Mouse (Mus musculus) kidney, adult 18-20 months (tissue): ENCODE measurements around the gene Sppl3.

Experiments
- DNase-seq: peaks from one replicate; pipeline ENCODE4 v3.0.0; 2021

Sppl3 gene

DNA sequence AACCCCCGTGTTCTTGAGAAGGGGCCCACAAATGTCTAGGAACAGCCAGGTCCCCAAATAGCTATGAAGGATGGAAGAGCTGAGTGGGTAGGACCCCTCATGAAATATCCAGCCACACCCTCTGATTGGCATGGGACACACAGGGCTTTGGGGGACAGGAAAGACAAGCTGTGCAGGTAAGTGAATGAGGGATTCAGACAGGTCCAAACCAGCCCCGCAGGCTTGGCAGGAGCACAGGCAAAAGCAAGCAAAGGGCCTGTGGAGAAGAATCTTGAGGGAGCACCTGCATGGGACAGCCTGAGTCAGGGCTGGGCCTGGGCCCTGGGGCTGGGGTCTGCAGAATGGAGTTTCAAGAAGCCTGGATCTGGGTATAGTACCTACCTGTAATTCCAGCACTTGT, 10.4 kb upstream of the Sppl3 start:
- no peak for DNase-seq

DNA sequence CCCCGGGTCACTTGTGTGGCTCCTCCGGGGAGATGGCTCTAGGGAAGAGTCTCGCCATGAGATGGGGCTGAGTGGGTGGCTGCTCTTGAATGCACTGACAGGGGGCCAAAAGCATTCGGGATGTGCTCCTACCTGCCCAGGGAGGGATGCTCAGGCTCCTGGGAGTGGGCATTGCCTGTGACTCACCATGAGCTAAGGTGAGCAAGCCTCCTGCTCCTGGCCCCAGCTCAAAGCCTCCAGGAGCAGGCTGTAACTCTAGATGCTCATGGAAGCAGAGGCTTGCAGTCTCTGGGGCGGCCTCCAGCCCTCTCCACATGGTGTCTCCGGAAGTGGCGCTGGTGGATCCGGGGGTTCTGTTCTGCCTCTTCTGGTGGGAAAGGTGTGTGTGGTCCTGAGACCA, 9.5 kb upstream of the Sppl3 start:
- no peak for DNase-seq

DNA sequence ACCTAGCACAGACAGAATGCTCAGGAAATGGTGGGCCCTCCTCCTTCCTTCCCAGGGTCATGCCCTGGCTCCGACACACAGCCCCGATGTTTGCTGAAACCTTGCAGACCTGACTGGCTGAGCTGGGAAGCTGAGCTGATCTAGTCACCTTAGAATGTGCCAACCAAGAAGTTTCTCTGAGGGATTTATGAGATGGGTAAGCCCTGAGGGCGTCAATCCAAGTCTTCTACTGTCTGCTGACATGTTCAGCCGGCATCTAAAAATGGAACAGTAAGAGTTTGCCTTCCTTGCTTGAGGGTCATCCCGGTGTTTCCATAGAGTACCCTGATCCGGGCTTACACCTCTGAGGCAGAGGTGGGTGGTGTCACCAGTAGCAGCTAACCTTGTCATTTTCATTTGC, 8.2 kb upstream of the Sppl3 start:
- no peak for DNase-seq

DNA sequence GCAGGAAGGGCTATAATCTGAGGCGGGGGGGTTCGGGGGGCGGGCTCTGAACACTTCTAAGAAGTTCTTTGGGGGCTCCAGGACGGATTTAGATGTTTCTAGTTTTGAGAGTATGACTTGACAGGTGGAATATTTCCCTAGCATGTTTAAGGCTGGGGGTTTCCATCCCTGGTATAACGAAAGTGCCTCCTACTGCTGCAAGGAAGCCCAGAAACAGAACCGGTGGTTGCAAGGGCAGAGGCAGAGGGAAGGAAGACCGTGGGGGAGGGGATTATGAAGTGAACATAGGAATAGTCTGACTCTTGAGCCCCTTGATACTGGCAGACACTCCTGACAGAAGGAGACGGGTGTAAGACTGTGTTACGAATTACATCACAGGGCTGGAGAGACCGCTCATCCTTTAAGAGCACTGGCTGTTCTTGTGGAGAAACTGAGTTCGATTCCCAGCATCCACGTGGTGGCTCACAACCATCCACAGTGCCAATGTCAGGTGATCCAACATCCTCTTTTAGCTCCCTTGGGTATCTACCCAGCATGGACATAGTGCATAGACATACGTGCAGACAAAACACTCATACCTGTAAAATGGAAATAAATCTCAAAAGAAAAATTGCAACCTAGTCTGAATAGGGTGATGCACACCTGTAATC, 7.6 kb upstream of the Sppl3 start:
- no peak for DNase-seq

DNA sequence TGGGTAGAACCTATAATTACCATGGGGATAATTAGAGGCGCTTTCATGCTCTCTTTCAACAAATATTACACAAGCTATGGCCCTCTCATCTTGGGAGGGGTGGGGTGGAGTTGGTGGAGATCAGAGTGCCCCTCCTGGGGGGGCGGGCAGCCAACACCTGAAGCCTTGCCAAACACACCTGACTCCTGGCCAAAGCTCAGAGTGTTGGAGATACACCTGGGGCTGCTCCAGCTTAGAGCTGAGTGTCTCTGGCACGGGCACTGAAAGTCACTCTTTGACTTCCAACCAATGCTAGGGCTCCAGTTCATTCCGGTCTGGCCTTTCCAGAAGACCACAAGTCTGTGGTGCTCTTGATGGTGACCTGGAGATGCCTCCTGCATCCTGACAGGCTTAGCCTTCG, 3.2 kb upstream of the Sppl3 start:
- DNase-seq = no peak

DNA sequence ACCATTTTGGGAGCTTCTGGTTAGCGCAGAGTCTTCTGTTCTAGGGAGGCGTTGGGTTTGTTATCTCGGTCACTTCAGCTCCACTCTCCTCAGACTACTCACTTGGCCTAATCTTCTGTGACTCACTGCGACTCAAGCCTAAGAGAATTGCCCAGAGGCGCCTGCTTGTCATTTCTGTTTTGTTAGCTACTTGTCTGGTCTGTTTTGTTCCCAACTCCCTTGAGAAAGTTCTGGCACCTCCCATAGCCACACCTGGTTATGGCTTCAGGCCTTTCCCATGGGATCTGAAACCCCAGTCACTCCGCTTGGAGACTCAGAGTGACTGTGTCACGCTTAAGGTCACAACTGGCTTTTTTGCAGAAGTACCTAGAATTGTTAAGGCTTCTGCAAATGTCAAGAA, 2.6 kb upstream of the Sppl3 start:
- no peak for DNase-seq

DNA sequence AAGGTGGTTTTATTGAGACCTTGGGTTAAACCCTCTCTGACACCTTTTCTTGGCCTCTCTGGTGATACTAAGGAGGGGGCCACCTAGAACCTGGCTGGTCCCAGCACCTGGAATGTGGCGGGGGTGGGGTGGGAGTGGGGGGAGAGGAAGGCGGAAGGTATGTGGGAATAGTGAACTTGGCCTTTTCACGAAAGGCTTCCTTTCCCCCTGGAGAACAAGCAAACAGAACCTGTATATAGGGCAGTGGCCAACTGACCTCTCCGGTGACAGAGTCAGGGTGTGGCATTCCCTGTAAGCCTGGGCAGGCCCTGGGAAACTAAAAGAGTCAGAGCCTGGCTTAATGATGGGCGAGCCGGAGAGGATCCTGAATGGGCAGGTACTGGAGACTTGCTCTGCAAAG, 1.8 kb upstream of the Sppl3 start:
- no peak for DNase-seq

DNA sequence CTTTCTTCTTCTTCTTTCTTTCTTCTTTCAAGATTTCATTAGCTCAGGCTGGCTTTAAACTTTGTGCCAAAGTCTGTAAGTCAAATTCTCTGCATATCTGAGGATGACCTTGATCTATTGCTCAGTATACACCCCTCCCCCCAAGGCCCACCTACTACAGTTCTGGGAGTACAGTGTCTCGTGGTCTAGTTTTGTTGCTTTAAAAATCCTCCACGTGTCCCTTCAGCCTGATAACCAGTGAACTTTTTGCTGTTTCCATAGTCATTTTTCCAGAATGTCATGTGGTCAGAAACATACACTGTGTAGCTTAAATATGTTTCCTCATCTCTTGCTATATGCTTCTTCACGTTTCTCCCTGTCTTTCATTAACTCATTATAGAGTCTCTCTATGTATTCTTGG, 976 bp upstream of the Sppl3 start:
- DNase-seq = no peak

DNA sequence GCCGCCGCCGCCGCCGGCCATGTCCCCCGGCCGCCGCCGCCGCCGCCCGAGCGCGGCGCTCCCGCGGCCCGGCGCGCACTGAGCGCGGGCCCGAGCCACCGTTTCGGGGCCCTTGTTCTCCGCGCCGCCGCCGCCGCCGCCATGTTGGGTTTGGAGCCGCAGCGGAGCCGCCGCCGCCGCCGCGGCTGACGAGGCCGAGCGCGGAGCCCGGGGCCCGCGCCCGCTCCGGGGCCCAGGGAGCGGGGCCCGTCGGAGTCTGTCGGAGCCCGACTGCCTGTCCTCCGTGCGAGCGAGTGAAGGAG, 231 bp downstream of the Sppl3 start:
- DNase-seq = no peak

DNA sequence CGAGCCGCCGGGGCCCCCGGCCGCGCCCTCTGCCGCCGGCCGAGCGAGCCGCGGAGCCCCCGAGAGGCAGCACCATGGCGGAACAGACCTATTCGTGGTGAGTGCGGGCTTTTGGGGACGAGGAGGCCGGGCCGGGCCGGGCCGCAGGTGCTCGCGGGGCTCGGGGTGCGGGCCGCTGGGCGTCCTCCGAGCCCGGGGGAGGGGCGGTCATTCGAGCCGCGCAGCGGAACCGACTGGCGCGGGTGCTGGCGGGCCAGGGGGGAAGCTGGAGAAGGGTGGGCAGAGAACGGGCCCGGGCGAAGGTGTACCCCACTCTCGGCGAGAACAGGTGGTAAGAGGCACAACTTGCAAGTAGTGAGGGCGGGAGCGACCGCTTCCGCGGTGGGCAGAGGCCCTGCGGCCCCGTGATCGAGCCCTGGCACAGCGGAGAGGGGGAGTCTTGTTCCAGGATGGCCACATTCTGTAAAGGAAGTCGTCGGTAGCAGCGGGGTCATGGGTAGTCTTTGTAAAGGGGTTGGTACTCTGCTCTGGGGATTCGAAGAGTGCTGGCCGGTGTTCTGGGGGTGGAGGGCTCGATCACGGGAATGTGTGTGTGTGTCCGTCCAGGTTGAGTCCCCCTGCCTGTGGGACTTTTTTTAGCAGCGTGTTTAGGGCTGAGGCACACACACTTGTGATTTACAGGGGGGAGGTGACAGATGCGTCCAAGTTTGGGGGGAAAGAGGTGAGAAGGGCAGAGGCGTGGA, 753 bp downstream of the Sppl3 start:
- peak; percentile 64 for DNase-seq

DNA sequence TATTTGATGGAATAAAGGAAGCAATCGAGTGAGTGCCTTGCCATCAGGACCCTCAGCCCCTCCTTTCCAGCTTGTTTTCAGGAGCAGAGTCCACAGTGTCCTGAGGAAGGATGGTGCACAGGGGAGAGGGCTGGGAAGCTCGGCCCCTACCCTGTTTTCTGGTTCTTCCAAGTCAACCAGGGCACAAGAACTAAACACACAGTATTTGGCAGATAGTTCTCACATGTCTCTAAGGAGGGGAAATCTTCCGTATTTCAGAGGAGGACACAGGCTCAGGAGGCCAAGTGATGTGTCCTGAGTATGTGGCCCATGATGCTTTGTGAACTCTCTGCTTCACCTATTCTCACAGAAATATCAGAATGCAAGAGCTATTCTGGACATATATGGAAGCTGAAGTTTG, 2.5 kb downstream of the Sppl3 start:
- no peak for DNase-seq

DNA sequence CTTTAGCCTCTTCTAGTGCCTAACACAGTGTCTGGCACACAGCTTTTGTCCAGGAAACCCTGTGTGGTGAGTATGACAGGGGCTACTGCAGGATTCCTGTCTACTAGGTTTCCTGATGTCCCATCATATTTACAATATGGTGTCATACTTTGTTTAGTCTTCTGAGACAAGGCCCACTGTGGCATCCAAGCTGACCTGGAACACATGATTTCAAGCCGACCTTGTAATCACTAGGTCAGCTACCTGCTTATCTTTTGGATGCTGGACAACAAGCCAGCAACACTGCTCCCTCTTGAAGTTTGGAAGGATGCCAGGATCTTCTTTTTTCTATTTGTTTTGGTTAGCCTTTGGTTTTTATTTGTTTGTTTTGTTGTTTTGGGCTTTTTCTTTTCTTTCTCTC, 3.6 kb downstream of the Sppl3 start:
- peak; percentile 18 for DNase-seq

DNA sequence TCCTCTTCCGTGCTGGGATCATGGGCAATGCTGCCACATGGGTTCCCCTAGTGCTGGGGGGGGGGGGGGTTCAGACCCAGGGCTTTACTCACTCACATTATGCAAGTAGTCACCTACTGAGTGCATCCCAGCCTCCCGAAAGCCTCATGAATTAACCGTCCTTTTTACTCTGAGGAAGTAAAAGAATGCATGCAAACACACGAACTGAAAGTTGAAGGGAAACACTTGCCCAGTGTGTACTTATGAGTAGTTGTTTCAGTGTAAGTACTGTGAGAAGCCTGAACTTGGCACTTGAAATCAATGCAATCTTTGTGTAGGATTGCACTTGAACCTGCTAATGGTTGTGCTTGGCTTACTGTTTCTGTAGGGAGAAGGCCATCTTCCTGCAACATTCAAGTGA, 4.2 kb downstream of the Sppl3 start:
- DNase-seq = no peak

DNA sequence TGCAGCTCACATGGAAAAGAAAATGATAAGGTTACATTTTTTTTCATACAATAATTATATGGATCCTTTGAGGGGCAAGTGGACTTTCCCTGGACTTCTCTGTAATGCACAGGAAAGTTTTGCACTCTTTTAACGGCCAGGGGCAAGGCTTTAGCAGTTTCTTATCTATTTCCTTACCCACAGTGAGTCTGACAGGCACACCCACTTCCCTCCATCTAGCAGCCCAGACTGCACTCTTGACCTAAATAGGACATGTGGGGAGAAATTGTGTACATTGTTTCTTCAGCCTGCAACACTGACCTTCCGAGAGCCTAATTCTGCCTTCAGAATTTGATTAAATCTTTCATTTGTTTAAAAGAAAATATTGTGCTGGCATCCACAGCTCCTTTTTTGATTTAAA, 7.3 kb downstream of the Sppl3 start:
- no peak for DNase-seq

DNA sequence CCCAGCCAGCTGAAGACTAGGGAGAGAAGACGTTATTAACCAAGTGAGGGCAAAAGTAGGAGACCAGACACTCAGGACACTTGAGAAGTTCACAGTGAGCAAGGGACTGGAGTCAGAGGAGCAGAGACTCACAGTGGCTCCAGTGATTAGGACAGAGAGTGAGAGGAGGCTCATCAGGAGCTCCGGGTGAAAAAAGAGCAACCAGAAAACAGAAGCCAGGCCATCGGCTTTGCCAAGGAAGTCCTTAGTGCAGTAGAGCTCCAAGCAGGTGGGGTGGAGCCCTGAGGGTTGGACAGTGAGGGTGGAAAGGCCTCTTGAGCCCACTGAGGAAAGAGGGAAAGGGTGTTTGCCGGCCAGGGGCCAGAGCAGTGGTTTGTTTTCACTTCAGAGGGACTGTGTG, 7.9 kb downstream of the Sppl3 start:
- no peak for DNase-seq

DNA sequence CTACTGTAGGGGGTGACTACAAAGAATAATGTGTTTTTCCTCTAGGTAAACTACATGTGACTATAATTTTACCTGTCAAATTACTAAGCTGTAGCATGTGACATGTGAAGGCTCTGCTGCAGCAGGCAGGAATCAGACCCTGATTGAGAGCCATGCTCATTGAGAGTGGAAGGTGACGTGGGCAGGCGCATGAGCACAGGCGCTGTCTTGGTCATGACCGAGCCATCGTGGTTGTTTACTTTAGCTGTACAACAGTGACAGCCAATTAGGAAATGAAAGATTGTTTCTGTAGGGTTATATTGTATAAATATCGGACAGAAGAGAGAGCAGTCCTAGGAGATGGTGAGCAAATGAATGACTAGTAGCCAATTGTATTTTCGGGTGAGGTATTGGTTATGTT, 11.1 kb downstream of the Sppl3 start:
- no peak for DNase-seq

DNA sequence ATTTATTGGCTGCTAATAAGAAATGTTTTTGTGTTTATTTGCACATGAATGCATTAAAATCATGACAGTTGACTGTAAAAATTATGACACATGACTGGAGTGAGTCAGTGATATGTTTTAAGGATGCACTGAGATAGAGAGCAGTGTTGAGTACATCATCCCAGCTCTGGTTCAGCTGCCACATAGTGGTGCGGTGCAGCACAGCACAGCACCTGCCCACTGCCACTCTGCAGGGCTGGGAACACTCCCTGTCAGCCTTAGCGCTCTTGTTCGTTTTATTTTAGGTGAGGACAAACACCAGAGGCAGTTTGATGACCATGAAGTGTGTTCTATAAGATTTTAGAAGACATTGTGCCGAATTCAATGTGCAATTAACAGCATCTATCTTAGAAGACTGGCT, 15.2 kb downstream of the Sppl3 start:
- DNase-seq = no peak

DNA sequence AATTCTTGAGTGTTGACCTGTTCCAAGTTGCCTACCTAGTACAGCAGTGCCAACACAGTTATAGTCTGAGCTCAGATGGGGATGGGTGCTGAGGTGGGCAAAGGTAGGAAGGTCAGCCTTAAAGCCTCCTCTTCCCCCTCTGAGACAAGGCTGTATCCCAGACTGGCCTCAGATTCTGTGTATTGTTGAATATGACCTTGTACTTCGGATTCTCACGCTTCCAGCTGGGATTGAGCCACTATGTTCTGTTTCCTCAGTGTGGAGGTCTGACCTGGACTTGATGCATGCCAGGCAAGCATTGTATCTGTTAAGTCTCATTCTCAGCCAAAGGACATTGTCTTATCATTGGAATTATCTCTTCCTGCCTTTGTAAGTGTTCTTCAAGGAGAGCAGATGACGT, 16.2 kb downstream of the Sppl3 start:
- no peak for DNase-seq

DNA sequence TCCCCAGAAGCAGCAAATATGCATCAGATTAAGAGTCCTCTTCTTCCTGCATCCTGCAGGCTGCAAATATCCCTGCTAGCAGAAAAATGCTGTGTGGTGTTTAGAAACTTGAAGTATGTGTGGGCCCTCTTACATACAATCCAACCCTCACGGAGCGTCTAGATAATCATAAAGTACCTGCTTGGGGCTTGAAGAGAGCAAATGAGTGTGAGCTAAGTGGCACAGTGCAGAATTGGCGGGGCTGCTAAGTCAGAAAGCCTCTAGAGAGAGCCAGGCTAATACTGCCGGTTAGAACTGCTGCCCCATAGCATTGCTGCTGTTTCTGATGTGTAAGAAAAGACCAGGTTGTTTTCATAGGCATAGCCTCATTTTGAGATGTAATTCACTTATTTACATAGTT, 18.0 kb downstream of the Sppl3 start:
- no peak for DNase-seq

DNA sequence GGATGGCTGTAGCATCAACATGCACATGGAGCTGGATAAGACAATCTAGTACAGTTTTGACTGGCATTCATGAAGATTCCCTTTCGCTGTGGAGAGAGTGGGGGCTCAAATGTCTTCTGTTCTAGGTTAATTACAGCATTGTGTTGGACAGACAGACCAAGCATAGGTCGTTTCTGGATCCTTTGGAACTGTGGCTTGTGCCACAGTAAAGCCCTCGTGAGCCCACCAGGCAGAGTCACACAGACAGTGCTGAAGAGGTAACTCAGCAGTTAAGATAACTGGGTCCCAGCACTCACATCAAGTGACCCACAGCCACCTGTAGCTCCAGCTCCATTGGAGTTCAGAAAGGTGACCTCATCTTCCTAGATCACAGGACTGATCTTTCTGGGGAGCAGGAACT, 18.6 kb downstream of the Sppl3 start:
- no peak for DNase-seq

DNA sequence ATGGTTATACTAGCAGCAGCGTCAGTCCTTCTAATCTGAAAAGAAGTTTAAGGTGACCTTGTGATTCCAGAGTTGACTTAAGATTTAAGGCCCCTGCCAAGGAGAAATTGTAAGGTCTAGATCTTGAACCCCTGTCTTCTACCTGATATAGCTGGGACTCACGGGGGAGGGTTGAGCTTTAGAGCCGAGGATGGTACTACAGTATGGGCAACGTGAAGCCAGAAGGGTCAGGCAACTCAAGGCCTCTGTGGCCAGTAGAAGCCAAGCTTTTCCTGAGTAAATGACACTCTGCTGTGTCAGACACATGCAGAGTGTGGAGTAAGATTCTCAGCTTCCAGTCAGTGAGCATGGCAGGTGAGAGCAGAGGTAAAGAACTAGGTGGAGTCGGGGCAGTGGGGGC, 20.6 kb downstream of the Sppl3 start:
- no peak for DNase-seq

DNA sequence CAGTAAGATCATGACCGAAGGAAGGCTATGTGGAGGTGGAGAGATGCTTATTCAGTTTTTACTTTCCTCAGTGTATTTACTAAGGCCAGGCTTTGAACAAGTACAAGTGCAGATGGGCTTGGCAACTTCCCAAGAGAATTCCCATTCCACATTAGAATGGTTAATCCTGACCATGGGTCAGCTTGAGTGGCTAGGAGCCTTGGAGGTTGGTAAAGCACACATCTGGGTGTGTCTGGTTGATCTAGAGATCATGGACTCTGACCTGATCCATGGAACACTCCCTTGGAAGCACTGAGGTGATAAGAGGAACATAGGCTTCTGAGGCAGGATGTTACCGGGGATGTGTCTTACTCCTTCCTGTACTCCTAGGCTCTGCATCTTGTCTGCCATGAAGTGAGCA, 21.7 kb downstream of the Sppl3 start:
- no peak for DNase-seq

DNA sequence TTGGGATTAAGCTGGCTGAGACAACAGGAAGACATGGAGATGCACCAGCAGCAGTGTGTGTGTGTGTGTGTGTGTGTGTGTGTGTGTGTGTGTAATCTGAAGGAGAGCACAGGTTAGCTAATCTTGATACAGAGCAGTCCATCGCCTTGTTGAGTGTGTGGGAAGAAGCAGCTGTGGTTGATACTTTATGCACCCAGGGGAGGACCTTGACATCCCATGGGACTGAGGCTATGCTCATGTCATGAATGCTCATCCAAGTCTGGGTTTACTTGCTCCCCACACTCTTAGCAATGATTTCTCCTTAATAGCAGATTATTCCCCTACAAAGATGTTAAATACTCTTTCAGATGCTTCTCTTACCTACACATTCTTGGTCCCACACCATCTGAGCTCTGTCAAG, 24.3 kb downstream of the Sppl3 start:
- DNase-seq = no peak

DNA sequence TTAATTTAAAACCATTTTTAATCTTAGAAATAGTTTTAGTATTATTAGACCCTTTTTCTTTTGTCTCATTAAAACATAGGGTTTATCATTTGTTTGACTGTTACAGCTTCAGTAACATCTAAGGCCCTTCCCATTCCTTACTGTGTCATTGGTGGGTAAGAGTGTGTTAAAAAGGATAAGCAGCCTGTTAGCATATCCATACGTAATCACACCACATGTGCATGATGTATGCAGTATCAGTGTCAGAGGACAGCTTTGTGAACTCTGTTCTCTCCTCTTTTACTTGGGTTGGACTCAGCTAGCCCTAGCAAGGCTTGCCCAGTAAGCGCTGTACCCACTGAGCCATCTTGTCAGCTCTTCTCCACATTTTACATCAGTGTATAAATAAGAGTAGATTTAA, 26.2 kb downstream of the Sppl3 start:
- DNase-seq = no peak

DNA sequence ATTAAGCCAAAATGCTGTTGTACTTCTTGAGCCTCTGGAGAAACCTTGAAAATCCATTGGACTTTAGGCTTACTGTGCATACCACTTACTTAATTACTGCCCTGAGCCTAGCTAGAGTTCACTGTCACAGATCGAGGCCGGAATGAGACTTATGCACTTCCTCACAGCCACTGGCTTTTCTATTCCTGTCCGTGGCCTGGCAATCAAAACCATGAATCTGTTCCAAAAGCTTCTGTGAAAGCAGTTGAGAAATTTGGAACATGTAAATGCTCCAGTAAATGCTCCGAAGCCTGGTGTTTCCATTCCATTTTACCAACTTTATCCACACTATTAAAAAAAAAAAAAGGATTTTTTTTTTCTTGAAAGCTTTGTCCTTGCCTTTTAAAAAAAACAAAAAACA, 29.8 kb downstream of the Sppl3 start:
- no peak for DNase-seq

DNA sequence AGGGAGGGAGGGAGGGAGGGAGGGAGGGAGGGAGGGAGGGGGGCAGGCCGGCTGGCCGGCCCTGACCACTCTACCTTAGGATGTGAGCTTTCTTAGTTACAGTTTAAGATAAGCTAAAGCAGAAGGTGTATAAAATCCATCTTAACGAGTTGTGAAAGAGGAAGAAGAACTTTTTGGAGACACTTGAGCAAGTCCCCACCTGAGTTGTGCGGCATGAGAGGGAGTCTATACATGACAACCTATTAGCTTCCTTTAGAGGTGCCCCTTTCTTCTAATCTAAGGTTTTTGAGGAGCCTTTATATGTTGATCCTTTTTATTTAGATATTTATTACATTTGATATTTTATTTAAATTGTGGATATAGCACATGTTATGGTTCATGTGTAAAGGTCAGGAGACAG, 32.7 kb downstream of the Sppl3 start:
- no peak for DNase-seq
